Mouse (Mus musculus) retina, postnatal 7 days (tissue): ENCODE results near the gene Kif18b.
A peak's percentile ranks its signal among the peaks of the same experiment; 100 is the strongest.

Experiments used
- DNase-seq: peaks from one replicate; pipeline ENCODE4 v3.0.0-alpha.2; 2012; ENCODE audit warnings: low read depth, low spot score

Kif18b gene

GRCm38 (mm10) chr11:102881314-102882198, 43.4 kb downstream of the Kif18b start:
- DNase-seq, result no peak

- DNase-seq, result peak; percentile 88
Observed at GRCm38 (mm10) chr11:102880585-102881313, 44.2 kb downstream of the Kif18b start, which contains the start of the genes Eftud2 and Ccdc103. TSS of gene Eftud2 (minus strand) at chr11:102880985. TSS of gene Ccdc103 (plus strand) at chr11:102881204.

- no peak for DNase-seq
Observed at GRCm38 (mm10) chr11:102879558-102879957, 45.4 kb downstream of the Kif18b start.

GRCm38 (mm10) chr11:102874801-102875334, 50.1 kb downstream of the Kif18b start:
- no peak for DNase-seq

- peak; percentile 60 for DNase-seq
Observed at GRCm38 (mm10) chr11:102864272-102864671, 60.7 kb downstream of the Kif18b start.

GRCm38 (mm10) chr11:102859933-102860332, 65.0 kb downstream of the Kif18b start:
- no peak for DNase-seq

GRCm38 (mm10) chr11:102858951-102859350, 66.0 kb downstream of the Kif18b start:
- DNase-seq, result no peak

GRCm38 (mm10) chr11:102855941-102856340, 69.0 kb downstream of the Kif18b start:
- DNase-seq, result no peak
